Mouse (Mus musculus): ENCODE data around the gene Pax7.

Gene Pax7

DNA sequence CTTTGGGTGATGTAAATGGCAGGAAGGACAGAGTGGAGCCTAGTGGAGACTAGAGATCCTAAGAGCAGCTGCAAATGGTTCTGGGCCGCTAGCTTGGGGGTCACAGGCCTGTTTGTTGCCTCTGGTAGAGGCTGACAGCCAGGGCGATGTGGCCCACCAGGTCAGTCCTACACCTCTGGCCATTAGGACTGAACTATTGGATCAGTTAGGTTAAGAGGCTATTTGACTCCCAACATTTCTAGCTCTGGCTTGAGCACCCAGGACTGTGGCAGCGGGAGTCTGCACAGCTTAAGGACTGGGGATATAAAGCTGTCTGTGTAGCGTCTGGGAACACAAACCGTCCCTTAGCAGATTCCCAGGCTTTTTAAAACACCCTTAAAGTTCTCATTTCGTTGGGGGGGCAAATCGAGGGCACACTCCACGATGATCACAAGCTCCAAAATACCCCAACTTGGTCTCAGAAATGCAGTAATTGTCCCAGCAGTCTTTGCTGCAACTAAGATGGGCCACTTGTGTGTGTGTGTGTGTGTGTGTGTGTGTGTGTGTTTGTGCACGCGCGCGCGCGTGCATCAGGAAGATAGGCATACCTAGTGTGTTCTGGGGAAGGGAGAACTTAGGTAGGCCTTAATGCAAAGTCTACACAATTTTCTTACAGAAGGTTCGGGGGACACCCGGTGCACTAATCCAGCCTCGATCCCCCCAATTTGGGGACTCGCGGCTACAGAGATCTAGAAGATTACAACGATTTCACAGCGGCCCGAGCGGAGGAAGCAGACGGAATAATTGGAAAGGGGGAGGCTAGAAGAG, 2.5 kb downstream of the Pax7 start:
- no peak for DNase-seq (ENCODE audit: low spot score)

DNA sequence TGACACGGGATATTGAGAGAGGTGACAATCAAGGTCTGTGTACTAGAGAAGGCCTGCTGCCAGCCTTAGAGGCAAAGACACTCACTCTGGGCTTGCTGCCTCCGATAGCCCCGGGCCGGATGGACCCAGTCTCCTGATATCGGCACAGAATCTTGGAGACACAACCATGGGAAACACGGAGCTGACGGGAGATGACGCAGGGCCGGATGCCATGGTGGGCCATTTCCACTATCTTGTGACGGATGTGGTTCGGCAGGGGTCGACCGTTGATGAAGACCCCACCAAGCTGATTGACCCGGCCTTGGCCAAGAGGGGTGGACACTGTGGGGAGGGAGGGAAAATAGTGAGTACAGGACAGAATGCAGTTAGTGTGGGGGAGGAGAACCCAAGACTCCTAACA, 3.3 kb downstream of the Pax7 start:
- DNase-seq (ENCODE audit: low spot score) = no peak

DNA sequence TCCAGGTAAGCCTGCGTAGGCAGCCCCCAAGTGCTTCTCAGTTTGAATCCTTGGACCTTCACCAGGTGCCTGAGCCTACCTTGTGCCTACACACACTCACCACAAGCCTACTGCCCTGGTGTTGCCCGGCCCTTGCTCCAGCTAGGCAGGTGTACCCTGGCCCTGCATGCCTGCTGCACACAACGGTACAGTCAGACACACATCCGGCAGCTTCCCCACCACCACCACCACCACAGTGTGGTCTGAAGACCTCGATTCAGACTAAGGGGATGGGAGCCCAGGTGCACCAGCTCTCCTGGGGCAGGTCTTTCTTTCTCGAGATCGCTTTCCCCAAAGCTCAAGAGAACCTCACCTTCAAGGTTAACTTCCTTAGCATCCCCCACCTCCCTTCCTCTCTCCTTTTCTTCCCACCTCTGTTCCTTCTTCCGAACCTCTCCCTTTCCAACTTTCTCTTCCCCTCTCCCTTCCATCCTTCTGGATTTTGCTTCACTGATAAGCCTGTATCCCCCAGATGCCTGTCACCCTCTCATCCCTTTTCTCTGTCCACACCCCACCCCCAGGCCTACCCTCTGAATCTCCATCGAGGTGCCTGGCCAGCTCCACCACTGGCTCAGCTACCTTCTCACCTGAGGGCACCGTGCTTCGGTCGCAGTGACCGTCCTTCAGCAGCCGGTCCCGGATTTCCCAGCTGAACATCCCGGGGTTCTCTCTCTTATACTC, 4.3 kb downstream of the Pax7 start:
- DNase-seq (ENCODE audit: low spot score) = no peak

DNA sequence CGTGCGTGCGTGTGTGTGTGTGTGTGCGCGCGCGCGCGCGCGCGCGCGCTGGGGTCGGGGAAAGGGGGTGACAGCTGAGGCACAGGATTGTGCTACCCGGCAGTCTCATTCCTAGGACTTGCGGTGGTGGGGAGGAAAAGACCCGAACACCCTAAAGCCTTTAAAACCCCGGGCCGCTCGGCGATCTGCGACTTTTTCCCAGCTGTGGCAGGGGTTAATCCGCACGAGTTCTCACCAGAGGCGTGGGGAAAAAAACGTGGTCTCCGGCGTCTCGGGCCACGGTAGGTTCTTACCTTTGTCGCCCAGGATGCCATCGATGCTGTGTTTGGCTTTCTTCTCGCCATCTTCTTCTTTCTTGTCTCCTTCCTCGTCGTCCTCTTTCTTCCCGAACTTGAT, 5.0 kb downstream of the Pax7 start:
- no peak for DNase-seq (ENCODE audit: low spot score)

DNA sequence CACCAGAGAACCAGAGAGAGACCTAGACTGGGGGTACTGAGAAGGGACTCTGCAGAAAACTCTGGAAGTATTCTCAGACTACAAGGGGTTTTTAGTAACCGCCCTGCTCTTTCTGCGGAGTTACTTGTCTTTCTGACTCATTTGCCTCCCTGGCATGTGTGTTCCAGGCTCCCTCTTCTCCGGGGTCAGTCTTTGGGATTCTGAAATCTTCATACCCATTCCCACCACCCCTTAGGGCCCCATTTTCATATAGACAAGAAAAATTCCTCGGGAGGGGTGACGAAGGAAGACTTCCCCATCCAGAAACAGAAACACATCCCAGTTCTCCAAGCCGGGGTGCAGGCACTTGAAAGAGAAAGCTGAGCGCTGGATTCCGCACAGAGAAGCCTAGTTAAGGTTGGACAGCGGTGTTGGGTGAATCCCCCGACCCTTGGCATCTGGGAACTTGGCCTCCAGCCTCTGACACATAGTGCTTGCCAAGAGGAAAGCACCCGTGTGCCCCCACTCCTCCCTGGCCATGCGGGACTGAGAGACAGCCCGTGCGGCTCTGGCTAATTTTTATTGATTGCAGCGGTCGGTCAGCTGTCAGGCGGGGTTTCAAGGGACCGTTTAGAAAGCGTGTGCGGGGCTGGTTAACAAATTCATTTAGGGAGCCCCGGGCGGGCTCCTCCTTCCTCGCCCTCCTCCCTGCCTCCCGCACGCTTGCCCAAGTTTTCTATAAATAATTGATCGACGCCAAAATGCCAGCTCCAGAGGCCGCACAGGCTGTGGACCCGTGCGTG, 5.6 kb downstream of the Pax7 start:
- no peak for DNase-seq (ENCODE audit: low spot score)

DNA sequence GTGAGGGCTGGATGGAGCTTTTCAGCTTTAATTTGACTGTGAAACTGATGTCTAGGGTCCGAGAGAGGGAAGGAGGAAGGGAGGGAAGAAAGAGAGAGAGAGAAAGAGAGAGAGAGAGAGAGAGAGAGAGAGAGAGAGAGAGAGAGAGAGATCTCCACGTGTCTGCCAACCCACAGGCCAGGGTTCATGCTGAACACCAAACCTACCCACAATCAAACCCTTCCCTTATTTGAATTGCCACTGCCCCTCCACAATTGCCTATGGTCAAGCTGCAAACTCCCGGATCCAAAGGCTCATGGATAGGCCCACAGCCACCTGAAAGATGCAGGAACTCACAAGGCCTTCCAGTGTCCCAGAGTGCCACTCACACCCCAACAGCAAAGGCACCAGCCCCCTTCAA, 7.1 kb downstream of the Pax7 start:
- DNase-seq (ENCODE audit: low spot score) = no peak

DNA sequence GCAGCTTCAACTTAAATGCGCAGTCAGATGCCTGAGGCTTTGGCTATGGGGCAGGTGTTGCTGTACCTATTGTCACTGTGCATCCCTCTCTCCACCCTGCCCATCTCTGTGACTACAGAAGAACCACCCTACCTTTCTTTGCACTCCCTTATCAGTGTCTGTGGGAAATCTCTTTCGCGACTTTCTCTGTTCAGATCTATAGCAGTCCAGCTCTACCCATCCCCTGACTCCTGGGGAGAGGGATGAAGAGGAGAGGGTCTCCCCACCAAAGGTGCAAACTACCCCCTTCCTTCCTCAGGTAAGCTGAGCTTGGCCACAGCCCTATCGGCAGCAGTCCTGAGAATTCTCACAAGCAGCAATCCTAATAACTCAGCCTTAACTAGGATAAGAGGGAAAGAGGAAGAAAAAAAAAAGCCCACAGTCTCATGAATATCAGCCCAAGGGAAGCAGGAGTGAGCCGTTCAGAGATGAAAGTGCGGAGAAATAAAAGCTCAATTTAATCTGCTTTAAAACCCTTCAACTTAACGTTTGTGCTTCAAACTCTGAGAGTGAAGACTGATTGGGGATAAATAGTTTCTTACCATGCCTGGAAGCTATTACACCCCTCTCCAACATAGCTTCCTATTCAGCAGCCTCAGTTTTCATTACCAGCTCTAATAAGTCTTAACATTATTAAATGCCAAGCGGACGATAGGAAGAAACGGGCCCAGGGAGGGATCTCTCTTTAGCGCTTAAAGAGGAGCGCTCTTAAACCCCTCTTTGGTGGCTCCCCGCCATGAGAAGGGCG, 7.8 kb downstream of the Pax7 start:
- no peak for DNase-seq (ENCODE audit: low spot score)

DNA sequence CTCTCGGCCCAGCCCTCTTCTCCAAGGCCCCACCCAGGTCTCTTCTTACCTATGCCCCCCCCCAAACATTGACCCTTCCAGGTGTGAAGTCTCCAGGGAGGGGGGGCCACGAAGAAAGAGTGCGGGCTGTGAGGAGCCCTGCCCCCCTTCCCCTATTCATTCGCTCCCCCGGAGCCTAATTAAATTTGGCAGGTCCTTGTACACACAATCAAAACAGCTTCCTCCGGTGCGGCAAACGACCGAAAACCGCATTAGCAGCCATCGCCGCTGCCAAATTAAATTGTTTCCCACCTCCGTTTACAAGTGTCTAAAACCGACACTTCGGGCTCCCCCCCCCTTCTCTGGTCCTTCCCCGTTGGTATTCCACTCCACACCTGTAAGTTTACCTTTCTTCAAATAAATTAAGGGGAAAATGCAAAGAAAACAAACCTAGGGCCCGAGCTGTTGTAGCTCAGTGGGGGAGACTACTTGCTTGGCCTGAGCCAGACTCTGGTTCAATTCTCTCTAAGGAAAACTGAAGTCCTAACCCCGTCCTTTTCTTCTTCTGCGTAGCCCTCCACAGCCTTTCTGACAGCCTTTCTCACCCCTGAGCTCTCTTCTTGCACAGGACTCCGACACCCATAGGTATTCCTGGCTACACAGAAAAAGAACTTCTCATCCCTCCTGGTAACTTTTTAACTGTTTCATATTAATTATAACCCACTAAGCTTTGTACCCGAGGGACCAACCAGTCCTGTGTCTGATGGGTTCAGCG, 8.6 kb downstream of the Pax7 start:
- no peak for DNase-seq (ENCODE audit: low spot score)

DNA sequence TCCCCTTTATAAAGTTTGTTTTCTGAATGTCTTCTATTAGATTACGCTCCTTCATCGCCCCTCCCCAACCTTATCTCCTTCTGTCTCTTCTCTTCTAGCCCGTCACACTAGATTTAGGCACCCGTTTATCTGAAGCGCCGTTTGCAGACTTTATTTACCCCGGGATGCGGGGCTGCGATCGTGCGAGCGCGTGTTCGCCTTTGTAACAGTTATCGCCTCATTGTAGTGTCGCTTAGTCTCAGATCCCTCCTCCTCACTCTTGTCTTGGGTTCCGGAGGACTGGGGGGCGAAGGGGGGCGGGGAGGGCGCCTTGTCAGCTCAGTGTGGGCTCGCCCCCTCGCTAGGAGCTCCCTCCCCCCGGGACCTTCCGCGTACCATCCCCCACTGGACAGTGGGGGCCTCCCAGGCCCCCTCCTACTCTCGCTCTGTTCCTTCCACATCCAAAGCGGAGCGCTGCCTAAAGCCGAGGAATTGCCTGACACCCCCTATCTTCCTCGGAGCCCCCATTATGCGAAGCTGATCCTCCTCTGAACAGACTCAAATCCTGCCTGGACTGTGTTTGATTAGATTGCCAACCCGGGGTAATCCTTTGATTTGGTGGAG, 9.4 kb downstream of the Pax7 start:
- no peak for DNase-seq (ENCODE audit: low spot score)

DNA sequence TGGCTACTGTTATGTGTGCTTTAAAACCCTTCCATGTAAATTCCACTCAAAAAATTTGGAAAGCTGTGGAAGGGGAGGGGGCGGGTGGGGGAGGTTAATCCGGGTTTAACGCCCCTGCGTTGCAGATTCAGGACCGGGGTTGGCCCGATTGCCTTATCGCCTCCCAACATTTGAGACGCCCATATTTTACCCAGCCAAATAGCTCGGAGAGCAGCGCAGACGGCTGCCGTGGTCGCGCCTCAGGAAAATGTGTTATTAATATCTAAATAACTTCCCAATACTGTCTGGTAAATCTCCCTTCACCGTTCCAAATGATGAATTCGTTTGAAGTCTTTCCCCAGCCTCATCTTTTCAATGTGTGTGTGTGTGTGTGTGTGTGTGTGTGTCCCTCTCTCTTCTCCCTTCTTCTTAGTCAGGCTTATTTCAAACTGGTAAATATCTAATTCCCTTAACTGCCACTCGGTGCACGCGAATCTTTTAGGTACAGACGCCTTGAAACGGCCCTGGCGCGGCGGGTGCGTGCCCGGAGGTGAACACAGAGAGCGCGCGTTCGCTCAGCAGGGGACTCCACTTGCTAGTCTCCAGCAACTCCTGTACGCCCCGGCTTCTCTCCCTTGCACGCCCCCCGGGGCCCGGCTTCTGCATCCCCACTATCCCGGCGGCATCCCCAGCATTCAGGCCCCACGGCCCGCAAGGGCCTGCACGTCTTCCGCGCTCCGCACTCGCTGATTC, 10.0 kb downstream of the Pax7 start:
- DNase-seq (ENCODE audit: low spot score) = no peak

DNA sequence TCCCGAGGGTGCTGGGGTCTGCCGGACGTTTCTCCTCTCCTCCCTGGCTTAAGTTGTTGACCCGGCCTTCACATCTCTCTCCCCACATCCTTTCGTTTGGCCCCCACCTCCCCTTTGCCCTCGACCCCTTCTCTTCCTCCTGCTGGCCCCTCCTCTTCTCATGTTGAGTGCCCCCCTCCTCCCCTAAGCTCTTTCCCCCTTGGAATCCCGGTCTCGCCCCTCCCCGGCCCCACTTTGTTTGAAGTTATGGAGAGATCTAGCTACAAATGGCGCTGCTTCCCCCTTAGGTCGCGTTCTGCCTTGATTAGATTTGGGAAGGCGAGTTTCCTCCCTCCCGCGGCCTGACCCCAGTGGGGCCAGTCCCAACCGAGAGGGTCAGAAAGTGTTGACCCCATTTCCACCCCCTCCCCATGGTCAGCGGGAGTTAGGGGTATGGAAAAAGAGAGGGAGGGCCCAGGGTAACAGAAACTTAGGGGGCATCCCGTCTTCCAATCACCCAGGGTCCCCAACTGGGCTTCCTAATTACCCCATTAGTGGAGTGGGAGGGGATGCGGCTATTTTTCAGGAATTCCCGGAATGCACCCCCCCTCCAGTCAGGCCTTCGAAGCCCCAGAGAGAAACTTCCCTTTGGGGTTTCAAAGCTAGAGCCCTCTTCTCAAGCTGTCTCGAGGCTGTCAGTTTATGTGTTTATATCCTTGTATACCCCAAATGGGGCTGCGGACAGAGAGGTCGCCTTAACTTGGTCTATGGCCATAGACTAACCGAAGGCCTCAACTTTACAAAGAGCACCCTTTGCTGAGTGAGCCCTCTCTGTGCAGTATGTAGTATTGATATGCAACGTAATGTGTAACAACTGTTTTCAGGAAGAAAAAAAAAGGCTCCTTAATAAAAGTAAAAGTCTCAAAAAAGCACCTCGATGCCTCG, 10.9 kb downstream of the Pax7 start:
- no peak for DNase-seq (ENCODE audit: low spot score)

DNA sequence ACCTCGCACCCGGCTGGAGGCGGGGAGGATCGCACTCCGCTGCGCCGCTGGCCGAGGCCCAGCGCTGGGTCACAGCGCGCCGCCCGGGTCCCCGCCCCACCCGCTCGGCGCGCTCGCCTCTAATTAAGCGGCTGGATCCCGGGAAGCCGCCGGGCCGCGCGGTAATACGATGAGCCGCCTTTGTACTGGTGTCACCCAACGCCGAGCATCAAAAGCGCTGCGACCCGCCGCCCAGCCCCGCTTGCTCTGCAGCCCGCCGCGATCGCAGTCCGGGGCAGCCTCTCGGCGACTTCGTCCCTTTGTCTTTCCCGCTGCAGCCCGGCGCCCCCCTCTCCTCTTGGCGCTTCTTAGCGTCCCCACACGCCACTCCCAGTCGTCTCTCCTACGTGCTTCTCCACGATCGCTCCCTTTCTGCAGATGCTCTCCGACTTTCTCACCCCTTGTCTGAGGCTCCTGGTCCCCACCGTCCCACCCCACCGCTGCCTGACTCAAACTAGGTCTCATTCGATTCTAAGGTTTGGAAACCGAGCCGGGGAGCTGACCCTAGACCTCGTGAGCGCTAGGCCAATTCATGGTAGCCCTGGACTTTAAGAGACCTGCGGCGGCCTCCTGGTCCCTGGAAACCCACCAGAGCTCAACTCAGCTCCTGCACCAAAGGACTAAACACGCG, 11.7 kb downstream of the Pax7 start:
- DNase-seq (ENCODE audit: low spot score) = no peak

DNA sequence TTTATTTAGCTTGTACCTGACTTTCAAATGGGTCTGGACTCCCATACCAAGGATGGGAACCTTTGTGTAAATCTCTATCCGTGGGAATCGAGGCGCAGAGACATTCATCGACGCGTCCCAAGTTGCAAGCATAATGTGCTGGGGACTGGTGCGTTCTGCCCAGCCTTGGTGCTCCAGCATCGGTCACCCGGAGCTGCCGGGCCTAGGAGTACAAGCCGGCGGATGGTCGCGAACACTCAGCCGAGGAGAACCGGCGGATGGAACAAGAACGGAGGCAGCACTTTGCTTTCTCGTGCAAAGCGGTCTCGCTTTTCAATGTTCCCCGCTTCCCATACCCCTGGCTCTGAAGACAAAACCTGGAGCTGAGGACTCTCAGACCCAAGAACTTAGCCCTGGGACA, 12.3 kb downstream of the Pax7 start:
- DNase-seq (ENCODE audit: low spot score) = no peak

DNA sequence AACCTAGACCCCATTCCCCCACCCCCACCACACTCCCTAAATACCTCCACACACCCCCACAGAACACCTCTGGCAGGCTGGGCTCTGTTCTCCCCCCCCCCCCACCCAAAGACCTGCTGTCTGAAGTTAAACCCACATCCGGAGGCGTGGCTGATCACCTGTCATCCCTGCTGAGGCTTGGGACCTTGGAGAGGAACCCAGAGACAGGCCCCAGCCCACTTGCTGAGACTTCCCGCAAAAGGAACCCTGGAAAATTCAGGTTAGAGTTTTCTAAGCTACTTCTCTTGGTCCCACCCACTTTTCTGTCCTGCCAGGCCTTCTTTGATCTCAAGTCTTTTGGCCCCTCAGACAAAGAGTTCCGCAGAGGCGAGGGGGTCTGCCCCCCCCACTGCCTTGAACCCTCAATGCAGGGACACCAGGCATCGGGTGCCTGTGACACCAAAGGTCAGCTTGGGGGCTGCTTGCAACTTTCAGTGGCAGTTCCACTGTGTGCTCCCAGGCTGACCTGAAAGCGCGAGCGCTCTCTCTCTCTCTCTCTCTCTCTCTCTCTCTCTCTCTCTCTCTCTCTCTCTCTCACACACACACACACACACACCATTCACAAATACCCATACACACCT, 13.8 kb downstream of the Pax7 start:
- no peak for DNase-seq (ENCODE audit: low spot score)

DNA sequence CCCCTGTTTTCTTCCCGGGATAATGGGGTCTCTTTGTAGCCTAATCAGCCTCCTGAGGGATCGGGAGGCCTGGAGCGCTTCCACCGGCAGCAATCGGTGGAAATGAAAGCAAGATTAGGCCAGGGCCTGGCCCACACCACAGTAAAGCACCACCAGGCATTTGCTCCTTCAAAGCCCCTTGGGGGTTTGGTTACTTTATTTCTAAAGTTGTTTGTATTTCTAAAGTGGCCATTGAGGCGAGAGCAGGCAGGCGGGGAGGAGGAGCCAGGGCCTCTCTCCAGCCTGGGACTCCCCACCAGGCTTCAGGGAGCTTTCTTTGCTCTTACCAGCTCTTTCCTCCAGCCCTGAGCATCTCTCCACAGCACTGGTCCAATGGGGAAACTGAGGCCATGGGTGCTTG, 15.2 kb downstream of the Pax7 start:
- DNase-seq (ENCODE audit: low spot score) = no peak

DNA sequence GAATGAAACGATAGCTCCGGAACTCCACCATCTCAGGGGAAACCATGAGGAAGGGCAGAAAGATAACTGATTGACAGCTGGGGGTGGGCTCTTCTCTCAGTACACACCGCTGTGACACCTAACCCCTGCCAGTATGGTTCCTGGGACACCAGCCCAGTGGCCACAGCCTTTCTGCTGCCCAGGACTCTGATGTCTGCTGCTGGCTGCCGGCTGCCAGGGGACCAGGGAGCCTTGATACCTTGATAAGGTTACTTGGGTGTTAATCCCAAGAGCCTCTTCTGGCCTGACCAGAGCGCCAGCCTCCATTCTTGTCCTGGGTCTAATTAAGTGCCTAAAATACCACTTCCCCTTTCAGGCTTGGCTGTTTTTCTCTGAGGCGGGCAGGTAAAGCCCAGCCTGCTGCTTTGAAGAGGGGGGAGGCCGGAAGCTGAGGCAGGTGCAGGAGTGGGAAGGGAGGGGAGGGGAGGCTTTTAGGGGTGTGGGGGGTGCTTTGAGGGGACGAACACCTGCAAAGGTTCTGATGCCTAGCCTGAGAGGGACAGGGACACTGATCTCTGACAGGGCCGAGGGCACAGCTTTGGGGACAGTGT, 19.9 kb downstream of the Pax7 start:
- no peak for DNase-seq (ENCODE audit: low spot score)

DNA sequence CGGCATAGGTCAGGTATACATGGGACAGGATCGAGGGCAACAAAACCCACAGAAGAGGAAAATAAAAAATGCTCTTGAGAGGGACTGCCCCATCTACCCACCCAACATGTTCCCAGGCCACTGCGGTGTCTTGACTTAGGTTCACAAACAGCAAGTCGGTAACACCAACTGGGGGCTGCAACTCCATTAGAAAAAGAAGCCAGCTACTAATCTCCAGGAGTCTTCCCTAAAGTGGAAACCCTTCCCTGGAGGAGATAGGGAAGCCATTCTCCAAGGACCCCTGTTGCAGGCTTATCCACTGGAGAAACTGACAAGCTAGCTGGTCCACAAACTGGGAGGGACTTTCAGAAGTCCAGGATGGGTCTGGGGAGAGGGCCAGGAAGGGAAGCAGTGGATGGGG, 21.4 kb downstream of the Pax7 start:
- DNase-seq (ENCODE audit: low spot score) = no peak

DNA sequence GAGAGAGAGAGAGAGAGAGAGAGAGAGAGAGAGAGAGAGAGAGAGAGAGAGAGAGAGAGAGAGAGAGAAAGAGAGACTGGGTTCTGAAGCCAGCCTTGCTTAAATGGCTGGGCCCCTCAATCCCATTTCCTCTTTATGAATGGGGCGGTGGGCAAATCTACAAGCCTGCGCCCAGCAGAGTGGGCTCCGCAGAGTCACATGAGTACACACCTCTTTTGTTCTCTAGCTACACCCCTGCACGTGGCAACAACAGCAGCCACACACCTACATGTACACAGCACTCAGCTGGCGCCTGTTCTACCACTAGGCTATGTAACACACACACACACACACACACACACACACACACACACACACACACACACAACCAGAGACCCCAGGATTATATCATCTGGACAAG, 21.9 kb downstream of the Pax7 start:
- DNase-seq (ENCODE audit: low spot score) = no peak
